Mouse (Mus musculus): Measurements from ENCODE around the gene Tet2. TPM values are rescaled to one million over a fixed set of nuclear protein-coding genes. Genes with fewer than 3 reads are reported as not detected.

The Tet2 gene
- polyA plus RNA-seq, 1 experiment from 2014 or later: 25.4 TPM

- no peaks in the 10 kb centered on the region for H3K4me1 ChIP-seq
- H3K36me3 ChIP-seq (replicated peaks): no peaks in the 10 kb centered on the region
- no peak overlapping the region for H3K9ac ChIP-seq
- no peaks in the 10 kb centered on the region for H3K9me3 ChIP-seq
- H3K4me3 ChIP-seq: no peak overlapping the region
- no peaks in the 10 kb centered on the region for H3K27me3 ChIP-seq (replicated peaks)
- no peak overlapping the region for H3K27ac ChIP-seq
- no peak for ATAC-seq (replicated peaks)
- no peak overlapping the region for H3K4me2 ChIP-seq
Measured at GRCm38 (mm10) chr3:133423073-133423472, 121.9 kb downstream of the Tet2 start.

GRCm38 (mm10) chr3:133414747-133415146 is 130.2 kb downstream of the Tet2 start:
- WGBS: 86% methylated on average over 4 of the region's 4 CpGs
- no peak for ATAC-seq (replicated peaks)
- H3K27ac ChIP-seq: no peak overlapping the region
- no peak overlapping the region for H3K4me2 ChIP-seq
- H3K4me1 ChIP-seq: no peaks in the 10 kb centered on the region
- H3K36me3 ChIP-seq (replicated peaks): no peaks in the 10 kb centered on the region
- H3K9me3 ChIP-seq: no peaks in the 10 kb centered on the region
- no peaks in the 10 kb centered on the region for H3K27me3 ChIP-seq (replicated peaks)
- no peak overlapping the region for H3K9ac ChIP-seq
- H3K4me3 ChIP-seq: no peak overlapping the region

Small RNA genes within 50 kb of the gene (microRNA-seq; reads per million reads assigned to microRNA genes)
- not detected for gene Gm25042

Other genes starting within 250 kb of the Tet2 start
- gene Ppa2, start 235.0 kb downstream of the Tet2 start, polyA plus RNA-seq (2015; fragmentation: Nextera tagmentation; extraction: Ambion mirVana): 84.2 and 85.0 TPM in 2 replicates

All from midbrain, embryonic 15.5 days (tissue).